Mouse (Mus musculus): Measurements from ENCODE around the gene Apoa4.

Apoa4 gene

DNA sequence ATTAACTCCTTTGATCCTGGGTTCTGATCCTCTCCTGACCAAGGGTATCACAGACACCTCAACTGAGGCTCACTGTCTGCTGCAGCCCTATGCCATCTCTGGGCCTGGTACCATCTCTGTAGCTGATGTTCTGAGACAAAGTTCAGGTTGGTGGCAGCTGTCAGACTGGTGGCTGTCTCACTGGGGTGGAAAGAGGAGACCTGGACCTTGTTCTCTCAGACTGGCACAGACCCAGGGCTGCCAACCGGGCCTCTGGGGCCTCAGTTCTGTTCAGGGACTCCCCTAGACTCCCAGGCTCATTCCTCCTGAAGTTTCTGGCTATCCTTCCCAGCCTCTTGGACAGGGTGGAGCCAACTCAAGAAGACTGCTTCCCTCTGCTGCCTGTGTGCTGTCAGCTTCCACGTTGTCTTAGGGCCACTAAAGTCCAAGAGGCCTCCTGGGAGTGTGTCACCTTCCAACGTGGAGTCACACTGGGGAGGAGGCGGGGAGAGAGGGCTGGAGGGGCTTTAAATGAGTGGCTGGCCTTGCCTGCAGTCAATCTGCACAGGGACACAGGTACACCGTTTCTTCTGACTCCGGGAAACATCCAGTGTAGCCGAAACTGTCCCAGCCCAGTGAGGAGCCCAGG, at the start of gene Apoa4:
Gene Apoa4, plus strand, starts transcription at position 171 of the 628 bp plus-strand sequence.
- DNase-seq (ENCODE audit: low spot score in 2 of 2), result no peak

DNA sequence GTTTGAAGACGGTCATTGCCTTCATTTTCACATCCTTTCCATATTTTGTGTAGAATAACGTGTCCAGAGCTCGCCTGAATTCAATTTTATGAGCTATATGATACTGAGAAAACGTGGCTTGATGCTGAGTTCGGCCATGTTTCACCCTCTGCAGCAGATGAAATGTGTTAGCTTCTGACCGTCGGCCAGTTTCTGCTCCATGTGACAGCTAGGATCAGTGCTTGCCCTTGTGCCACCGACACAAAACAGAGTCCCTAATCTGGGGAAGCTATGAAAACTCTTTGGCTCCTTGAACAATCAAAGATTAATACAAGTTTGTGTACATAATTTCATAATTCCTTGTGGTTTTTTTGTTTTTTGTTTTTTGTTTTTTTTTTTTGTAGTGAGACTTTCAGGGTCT, 49.3 kb upstream of the Apoa4 start:
- no peak for DNase-seq (ENCODE audit: low spot score in 2 of 2)

DNA sequence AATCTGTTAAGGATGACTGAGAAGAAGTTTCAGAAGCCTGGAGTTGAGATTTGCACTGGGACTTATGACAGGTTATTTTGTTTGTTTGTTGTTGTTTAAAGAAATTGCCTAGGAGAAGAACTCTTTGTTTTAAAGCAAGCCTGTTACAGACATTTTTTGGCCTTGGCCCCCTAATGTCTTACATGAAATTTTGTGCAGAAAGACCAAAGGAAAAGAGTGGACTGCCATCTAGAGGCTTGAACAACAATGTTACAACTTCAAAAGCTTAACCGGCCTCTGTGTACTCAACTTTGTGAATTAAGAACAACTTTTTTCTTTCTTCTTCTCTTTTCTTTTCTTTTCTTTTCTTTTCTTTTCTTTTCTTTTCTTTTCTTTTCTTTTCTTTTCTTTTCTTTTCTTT, 48.9 kb upstream of the Apoa4 start:
- DNase-seq (ENCODE audit: low spot score in 2 of 2), result no peak

DNA sequence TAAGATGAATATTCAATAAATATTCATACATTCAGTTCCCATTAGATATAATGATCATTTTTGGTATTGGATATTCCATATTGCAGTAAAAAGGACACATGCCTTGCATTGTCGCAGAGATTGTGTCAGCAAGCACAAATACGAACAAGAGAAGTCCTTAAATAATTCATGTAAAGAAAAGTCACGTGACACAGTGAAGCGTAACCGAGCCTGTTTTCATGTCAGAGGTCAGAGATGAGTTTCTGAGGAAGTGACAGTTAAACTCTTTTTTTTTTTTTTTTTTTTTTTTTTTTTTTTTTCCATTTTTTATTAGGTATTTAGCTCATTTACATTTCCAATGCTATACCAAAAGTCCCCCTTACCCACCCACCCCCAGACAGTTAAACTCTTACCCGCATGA, 47.9 kb upstream of the Apoa4 start:
- no peak for DNase-seq (ENCODE audit: low spot score in 2 of 2)

DNA sequence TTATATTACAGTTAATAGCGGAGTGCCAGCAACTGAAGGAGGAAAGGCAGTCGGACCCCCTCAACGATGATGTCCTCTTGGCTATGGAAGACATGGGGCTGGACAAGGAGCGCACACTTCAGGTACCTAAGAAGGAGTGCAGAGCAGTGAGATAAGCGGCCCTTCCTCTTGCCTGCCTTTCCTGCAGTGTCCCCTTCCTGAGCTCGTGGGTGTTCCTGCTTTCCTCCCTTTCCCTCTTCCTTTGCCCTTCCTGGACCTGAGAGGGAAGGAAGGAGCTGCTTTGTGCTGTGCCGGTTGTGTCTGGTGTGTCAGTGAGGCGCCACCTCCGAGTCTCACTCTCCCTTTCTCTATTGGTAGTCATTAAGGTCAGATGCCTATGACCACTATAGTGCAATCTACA, 45.7 kb upstream of the Apoa4 start:
- no peak for DNase-seq (ENCODE audit: low spot score in 2 of 2)

DNA sequence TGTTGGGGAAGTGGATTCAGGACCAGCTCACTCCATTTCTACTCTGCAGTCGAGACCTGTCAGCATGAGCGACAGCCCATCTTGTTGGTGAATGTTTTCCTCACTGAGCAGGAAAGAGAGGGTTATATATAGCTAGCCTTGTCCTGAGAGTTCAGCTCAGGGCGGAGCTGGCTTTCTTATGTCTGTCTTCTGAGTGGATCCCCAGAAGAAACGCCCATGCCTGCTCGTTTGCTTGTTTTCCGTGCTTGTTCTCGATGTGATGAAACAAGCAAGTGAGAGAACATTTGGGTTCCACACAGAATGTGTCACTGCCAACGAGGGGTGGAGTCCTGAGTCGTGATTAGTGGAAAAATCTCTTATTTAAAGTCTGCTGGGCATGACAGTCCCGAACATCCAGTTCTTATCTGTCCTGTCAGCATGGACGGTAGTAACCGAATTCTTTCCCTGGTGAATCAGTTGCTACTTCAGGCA, 43.8 kb upstream of the Apoa4 start:
- DNase-seq (ENCODE audit: low spot score in 2 of 2), result no peak

DNA sequence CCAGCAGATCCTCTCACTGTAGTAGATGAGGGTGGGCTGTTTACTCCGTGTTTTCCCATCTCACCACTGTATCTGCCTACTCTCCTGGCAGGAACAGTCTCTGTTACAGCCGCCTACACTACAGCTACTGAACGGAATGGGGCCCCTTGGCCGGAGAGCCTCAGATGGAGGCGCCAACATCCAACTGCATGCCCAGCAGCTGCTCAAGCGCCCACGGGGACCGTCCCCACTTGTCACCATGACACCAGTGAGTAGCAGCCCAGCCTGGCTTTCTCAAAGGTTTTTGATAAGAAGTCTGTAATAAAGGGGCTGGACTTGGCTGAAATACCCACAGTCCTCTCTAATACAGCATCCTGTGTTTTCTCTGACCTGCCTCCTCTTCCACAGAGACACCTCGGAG, 42.0 kb upstream of the Apoa4 start:
- no peak for DNase-seq (ENCODE audit: low spot score in 2 of 2)

DNA sequence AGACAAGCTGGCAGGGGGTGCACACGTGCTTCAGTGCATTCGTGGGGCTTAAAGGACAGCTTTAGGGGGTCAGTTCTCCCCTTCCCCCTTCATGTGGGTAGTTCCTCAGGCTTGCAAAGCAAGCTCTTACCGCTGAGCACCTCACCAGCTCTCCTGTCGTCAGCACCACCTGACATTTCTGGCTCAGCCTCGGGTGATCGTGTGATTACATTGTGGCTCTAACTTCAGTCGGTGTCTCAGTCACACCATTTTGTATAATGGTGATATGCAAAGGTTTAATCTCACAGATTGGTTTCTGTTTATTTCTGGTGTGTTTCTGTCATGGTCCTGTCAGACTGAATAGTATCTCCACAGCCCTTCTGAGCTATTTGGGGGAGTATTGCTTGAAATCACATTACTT, 41.6 kb upstream of the Apoa4 start:
- DNase-seq (ENCODE audit: low spot score in 2 of 2), result no peak

DNA sequence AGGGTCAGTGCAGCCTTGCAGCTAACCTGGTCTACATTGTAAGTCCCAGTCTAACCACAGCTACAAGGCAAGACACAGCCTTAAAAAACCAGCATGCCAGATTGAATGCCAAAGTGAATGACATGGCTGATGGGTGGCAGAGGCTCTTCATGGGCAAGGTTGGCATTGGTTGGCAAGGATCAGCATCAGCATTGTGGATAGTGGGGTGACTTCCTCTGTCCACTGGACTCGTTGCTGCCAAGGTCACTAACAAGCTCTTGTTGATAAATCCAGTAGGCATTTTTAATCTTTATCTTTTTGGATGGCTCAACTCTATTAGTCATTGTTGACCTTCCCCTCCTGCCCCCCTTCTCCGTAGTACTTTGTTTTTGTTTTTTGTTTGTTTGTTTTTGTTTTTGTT, 40.9 kb upstream of the Apoa4 start:
- no peak for DNase-seq (ENCODE audit: low spot score in 2 of 2)

DNA sequence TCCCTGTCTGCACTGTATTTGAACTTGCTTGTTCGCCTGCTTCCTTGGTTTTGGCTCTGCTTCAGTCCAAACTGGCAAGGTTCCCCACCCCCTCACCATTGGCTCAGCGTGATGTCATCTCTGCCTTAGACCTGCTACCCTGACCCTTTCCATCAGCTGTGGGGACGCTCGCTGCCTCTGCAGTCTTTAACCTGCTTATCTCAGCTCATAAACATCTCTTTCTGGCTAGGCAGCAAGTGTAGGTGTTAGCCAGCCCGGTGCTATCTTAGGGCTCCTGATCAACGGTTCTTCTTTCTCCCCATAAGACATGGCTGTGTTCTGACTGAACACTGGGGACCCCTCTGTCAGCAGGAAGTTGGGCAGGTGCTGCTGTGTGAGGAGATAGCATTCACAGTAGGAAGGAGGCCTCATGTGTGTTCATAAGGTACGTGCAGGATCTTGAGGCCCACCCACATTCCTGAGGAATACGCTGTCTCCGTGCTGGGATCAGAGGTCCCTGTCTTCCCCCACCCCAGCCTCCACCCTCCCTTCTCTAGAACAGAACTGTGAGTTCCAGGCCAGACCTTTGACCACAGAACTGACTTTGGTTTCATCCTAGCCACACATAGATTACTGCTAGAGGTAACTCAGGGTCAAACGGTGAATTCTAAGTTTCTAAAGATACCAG, 33.5 kb upstream of the Apoa4 start:
- DNase-seq (ENCODE audit: low spot score in 2 of 2), result no peak

DNA sequence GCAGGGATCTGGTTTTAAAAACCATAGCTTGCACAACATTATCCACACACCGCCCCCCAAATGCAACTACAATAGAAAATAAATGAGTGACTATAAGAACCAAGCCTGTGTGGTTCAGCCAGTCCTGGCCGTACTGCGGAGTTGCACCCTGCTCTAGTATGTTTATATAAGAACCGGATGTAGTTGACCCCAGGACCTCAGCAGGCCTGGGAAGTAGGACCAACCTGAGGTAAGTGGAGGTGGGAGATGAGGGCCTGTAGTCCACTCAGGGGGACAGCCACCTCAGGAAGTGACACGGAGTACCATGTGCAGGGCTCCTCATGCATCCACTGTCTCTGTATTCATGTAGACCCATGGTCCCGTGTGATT, 33.0 kb upstream of the Apoa4 start:
- DNase-seq (ENCODE audit: low spot score in 2 of 2), result no peak

DNA sequence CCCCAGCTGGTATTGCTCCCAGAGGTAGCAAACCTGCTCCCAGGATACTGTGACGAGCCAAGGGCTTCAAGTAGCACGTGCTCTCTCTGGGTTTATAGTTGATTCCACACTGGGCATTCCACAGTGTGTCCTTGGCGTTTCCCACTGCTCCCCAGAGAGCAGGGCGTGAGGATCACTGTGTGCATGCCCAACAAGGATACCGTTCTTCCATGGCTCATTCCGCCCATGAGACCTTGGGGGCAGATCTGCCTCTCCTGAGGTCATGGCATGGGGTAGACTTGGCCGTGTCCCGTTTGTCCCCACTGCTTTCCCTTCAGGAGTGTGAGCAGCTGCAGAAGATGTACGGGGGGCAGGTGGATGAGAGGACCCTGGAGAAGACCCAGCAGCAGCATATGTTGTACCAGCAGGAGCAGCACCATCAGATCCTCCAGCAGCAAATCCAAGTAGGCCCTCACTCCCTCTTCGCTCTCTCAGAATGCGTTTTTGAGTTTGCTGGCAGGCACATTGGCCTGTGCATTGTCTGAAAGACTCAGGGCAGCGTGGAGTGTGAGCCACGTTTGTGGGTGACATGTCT, 32.0 kb upstream of the Apoa4 start:
- DNase-seq (ENCODE audit: low spot score in 2 of 2), result no peak

DNA sequence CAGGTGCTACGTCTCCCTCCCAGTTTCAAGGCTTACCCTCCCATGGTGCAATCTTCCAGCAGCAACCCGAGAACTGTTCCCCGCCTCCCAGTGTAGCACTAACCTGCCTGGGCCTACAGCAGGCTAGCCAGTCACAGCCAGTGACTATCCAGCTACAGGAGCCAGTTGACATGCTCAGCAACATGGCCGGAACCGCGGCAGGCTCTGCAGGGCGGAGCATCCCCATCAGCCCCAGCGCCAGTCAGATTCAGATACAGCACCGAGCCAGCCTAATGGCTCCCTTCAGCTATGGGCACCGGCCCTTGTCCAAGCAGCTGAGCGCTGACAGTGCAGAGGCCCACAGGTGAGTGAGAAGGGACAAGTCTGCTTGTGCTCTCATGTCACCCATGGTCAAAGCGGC, 30.0 kb upstream of the Apoa4 start:
- no peak for DNase-seq (ENCODE audit: low spot score in 2 of 2)

DNA sequence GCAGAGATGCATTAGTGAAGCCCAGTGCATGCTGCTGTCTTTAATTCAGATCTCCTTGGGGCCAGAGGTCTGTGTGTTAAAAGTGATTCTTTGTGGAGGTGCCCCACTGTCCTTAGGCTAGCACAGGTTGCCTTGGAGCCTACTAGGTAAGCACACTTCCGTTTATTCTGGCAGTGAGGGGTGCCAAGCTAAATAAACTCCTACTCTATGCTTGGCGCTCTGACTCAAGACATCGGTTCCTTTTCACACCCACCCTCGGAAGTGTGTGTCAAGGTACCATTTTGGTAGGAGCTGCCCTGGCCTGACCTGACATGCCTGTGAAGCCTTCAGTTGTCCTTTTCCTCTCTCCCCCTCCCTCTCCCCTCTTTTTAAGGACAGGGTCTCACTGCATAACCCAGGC, 26.2 kb upstream of the Apoa4 start:
- DNase-seq (ENCODE audit: low spot score in 2 of 2), result no peak

DNA sequence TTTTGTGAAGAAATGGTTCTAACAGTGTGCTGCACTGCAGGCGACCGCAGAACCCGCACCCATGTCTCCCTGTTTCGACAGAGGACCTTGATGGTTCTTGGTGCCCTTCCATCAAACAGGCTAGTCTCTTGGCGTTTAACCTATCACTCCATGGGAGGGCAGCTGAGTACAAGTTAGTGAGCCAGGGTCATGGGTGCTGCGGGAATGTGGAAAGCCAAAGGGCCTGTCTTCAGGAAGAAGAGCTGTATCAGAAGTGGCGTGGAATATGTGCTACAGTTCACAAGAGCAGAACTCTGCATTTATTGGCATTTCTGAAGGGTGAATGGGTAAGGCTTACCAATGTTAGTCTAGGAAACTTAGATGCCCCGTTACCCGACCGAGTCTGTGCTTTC, 25.6 kb upstream of the Apoa4 start:
- DNase-seq (ENCODE audit: low spot score in 2 of 2), result no peak

DNA sequence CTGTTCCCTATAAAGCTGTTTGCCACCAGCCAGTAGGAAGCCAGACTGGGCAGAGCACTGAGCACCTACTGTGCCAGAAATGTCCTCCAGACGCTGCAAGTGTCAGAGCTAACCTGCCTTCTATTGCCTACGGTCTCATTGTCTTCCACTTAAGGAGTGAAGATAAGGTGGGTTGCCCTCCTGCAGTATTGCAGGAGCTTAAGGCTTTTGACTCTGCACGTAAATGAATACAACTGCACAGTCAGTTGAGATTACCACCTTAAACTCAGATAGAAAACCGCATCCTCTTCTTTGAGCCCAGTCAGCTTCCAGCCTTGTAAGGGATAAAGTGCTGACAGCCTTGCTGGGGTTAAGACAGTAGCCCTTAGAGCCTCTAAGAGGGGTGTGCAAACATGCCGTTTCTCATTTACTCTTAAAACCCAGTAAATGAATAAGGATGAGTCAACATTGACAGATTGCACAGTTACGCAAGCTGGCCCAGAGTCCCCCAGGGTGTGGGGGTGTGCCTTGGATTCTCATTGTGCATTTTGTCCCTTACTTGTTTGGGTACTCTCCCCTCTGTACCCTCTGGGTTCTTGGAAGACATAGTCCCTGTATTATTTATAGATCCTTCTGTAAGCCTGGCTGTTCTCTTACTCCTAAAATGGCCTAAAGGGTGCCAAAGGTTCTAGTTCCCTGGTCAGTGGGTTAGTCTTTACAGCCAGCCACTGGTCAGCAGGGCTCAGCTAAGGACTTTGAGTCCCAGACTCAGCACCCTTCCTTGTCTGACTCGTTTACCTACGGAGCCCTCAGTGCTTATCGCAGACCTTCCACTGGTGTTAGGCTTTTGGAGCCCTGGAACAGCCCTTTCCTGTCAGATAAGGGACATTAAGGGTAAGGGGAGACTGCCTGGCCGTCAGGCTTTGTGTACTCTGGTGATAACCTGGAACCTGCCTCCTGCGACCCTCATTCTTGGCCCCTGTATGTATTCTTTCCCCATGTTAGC, 24.9 kb upstream of the Apoa4 start:
- DNase-seq (ENCODE audit: low spot score in 2 of 2), result no peak

DNA sequence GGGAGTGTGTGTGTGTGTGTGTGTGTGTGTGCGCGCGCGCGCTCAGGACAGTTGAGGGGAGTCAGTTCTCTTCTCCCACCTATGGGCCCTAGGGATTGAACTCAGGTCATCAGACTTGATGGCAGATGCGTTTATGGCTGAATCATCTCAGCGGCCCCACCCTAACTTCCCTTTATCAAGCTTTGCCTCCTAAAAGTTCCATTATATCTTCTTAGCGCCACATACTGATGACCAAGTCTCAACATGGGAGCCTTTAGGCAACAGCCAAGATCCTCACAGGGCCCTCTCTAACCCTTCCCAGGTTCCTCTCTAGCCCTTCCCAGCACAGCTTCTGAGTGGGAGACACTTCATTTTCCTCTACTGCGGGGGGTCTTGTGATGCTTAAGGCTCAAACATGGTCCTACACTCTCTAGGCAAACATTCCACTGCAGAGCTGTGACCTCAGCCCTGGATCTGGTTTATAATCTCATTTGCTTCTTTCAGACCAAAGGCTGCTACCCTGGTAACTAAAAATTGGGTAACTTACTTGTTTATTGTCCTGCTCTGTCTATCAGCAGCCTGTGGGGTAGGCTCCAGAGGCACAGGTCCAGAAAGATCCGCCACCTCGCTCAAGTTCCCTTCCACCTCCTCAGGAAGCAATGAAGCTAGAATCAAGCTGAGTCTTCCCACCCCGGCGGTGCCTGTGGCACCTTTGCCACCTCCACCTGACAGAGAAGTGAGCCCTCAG, 23.6 kb upstream of the Apoa4 start:
- DNase-seq (ENCODE audit: low spot score in 2 of 2), result no peak

DNA sequence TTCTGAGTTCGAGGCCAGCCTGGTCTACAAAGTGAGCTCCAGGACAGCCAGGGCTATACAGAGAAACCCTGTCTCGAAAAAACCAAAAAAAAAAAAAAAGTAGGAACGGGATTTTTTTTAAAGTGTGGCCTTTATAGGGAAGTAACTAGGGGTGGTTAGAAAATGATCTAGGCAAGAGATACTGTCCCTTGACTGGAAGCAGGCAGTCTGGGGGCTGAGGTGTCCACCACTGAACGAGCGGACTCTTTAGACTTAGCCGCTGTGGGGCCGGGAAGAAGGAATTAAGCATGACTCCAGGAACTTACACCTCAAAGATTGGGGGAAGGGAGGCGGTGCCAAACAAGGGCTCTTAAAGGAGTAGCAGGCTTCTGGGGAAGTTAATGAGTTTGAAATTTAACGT, 22.3 kb upstream of the Apoa4 start:
- no peak for DNase-seq (ENCODE audit: low spot score in 2 of 2)

DNA sequence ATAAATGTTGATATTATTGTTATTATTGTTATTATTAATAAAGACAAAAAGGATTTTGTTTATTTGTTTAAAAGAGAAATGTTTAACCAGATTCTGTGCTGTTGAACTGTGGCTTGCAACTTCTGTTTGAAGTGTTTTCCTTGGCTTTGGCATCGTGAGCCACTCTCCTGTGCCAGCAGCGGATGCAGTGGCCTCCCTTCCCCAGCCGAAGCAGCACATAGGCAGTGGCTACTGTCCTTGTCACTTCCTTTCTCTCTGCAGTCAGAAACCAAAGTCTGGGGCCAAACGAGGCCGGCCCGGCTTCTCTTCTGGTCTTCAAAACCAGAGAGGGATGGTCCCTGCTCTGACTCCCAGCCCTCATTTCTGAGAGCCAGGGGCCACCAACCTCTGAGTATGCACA, 17.4 kb upstream of the Apoa4 start:
- no peak for DNase-seq (ENCODE audit: low spot score in 2 of 2)

DNA sequence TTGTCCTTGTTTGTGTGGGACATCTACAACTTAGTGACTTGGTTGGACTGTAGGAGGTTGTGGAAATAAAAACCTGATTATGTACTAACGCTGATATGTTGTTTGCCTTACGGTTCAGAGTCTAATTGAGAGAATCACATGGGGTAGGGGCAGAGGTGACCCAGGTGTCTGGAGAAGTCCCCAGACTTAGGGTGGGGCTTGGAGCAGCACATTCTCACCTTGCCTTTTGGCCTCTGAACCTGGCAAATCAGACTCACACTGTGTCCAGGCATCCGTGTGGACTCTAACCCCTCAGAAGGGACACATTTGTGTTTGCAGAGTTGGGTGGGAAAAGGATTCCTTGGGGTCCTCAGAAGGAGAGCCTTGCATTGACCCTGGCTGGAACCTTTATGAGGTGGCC, 16.4 kb upstream of the Apoa4 start:
- DNase-seq (ENCODE audit: low spot score in 2 of 2), result no peak

DNA sequence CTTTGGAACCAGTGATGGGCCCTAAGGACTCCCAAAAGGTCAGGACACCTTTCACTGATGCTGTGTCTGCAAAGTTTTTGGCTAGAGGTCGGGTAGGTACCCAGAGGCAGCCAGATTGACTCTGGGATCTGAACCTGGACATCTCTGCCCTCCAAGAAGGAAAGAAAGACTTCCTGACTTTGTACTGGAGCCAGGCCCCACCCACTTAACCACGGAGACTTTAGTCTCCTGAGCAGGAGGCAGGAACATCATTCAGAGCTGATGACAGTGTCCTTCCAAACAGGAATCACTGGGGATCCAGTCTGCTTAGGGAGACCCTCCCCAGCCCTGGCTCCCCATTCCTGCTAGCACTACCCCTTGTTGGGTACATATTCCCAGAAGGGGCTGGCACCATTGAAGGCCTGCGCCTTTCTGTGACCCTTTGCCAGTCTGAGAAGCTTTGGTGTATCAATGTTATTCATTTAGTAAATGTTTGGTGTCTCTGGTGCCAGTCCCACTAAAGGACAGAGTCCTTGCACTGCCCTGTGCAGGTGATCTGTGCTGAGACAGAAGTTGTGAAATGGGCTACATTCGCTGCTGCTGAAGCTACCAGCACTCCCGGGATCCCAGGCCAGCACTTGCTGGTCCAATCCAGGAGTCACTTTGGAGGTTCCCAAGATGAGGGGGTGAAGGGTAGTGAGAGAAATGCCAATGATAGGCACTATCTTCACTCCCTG, 15.4 kb upstream of the Apoa4 start:
- DNase-seq (ENCODE audit: low spot score in 2 of 2), result no peak
